Mouse (Mus musculus): ENCODE measurements around the gene Olfr303. TPM values are rescaled to one million over a fixed set of nuclear protein-coding genes. Genes with fewer than 3 reads are reported as not detected.

The Olfr303 gene
- polyA plus RNA-seq, 1 experiment from 2014 or later = not detected

Other genes starting within 250 kb of the Olfr303 start
- not detected in 2 replicates for gene Vmn2r75, start 226.0 kb downstream of the Olfr303 start, polyA plus RNA-seq (2015; fragmentation: Nextera tagmentation; extraction: Ambion mirVana)
- gene Vmn2r76, start 151.5 kb downstream of the Olfr303 start, polyA plus RNA-seq (2015; fragmentation: Nextera tagmentation; extraction: Ambion mirVana) = not detected in 2 replicates
- not detected in 2 replicates for gene Olfr310, start 120.6 kb downstream of the Olfr303 start, polyA plus RNA-seq (2015; fragmentation: Nextera tagmentation; extraction: Ambion mirVana)
- gene Olfr309, start 84.1 kb downstream of the Olfr303 start, polyA plus RNA-seq (2015; fragmentation: Nextera tagmentation; extraction: Ambion mirVana) = not detected in 2 replicates
- not detected in 2 replicates for gene Olfr308, start 72.2 kb downstream of the Olfr303 start, polyA plus RNA-seq (2015; fragmentation: Nextera tagmentation; extraction: Ambion mirVana)
- gene Olfr307, start 60.2 kb downstream of the Olfr303 start, polyA plus RNA-seq (2015; fragmentation: Nextera tagmentation; extraction: Ambion mirVana) = not detected in 2 replicates
- gene Olfr305, start 30.9 kb downstream of the Olfr303 start, polyA plus RNA-seq (2015; fragmentation: Nextera tagmentation; extraction: Ambion mirVana) = not detected in 2 replicates
- not detected in 2 replicates for gene Olfr304, start 11.1 kb downstream of the Olfr303 start, polyA plus RNA-seq (2015; fragmentation: Nextera tagmentation; extraction: Ambion mirVana)
- not detected in 2 replicates for gene Olfr301, start 6.1 kb upstream of the Olfr303 start, polyA plus RNA-seq (2015; fragmentation: Nextera tagmentation; extraction: Ambion mirVana)
- gene Olfr299, start 62.1 kb upstream of the Olfr303 start, polyA plus RNA-seq (2015; fragmentation: Nextera tagmentation; extraction: Ambion mirVana) = not detected in 2 replicates
- gene Olfr298, start 94.7 kb upstream of the Olfr303 start, polyA plus RNA-seq (2015; fragmentation: Nextera tagmentation; extraction: Ambion mirVana) = not detected in 2 replicates
- not detected in 2 replicates for gene Olfr297, start 122.2 kb upstream of the Olfr303 start, polyA plus RNA-seq (2015; fragmentation: Nextera tagmentation; extraction: Ambion mirVana)
- not detected in 2 replicates for gene Olfr295, start 186.1 kb upstream of the Olfr303 start, polyA plus RNA-seq (2015; fragmentation: Nextera tagmentation; extraction: Ambion mirVana)
- gene Olfr294, start 218.9 kb upstream of the Olfr303 start, polyA plus RNA-seq (2015; fragmentation: Nextera tagmentation; extraction: Ambion mirVana) = not detected in 2 replicates